Mouse (Mus musculus): Measurements from ENCODE around the gene Supt20.

GRCm38 (mm10) chr3:54741965-54742364 is 49.4 kb downstream of the Supt20 start:
- TF ChIP-seq CTCF (IDR thresholded peaks at IDR 0.05; ENCODE audit: low read depth) (no peak), EP300 (IDR thresholded peaks at IDR 0.05; ENCODE audit: low read depth) (no peak)

All from liver, postnatal 0 days (tissue).